Mouse (Mus musculus): ENCODE measurements around the gene Wdr75.

The Wdr75 gene

DNA sequence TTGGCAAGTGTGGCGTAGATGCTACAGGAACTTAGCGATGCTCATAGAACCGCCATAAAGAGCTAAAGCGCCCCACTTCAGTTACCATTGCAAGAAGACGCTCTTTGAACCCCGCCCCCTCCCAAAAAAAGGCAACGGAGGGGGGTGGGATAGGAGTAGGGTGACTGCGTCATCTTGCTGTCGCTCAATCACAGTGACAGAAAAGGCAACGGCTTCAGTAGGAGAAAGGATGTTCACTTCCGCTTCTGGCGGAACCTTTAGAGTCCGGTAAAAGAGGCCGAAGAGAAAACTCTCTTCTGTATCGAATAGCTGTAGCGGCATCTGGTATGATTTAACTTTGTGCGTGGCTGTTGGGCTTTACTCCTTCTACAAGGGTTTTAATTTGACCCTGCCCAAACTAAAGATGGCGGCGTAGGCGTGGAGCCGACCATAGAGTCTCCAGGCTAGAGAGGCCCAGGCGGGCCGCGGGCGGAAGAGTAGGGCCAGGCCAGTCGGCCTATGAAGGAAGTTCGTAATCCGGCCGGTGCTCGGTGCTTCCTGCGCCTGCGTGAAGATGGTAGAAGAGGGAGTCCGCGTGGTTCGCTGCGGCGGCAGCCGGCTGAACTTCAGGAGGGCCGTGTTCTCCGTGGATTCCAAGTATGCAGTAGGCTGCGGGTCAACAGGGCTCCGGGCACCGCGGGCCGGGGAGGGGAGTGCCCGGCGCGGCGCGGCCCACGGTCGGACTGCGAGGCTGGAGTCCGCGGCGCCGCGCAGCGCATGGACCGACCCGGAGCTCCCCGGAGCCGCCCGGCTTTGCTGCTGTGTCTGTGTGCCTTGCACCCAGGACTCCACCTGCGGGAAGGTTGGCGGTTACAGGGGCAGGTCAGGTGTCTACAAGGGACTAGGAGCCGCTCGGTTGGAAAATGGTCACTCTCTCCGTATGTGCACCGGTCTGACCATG, at the start of gene Wdr75:
Gene Wdr75, plus strand, starts transcription at position 198 of the 940 bp plus-strand sequence.
- DNase-seq: peak; percentile 96

DNA sequence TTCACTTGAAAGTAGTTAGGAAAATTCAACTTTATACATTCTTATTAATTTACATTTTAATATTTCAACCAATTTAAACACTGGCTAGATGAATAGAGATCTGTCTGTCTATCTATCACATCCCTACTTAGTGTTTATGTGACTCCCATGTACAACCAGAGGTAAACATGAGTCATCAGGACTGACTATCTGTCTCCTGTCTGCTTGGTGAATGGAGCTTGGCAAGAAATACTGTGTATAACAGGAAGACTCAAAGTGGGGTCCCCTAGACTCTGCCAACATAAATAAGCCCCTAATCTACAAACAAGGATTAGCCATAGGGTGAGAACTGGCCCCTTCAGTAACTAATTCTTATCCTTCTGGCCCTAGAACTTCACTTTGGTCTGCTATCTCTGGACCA, 39.1 kb upstream of the Wdr75 start:
- DNase-seq: no peak

DNA sequence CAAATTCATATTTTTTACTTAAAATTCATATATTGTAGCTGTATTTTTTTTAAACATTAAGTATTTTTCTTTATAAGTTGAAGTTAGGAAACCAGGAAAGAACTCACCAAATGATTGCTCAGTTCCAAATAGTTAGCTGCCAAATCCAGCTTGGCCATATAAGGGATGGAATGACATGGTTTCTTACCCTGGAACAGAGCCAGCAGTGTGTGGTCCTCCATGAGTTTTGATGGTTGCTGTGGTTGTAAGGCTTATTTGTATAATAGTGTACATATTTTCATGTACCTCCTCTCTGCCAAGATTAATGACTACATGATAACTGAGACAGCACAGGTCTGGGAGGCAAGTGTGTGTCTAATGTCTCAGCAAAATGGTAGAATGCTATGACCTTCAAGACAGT, 38.3 kb upstream of the Wdr75 start:
- peak; percentile 9 for DNase-seq

DNA sequence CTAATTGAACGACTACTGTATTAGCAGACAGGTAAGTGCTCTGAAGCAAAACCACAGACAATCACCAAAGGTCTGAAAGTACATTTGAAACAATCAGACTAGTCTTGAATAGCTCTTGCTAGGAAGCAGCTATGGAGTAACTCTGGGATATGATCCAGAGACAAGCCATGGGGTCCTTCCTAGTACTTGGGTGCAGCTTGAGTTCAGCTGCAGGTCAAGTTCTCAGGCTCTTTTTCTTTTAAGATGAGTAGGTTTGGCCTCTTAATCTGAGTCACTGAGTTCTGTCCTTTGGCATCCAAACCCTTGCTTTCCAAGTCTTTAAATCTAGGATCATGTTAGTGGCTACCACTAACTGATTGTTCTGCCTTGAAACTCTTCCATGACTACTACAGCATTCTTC, 37.0 kb upstream of the Wdr75 start:
- no peak for DNase-seq

DNA sequence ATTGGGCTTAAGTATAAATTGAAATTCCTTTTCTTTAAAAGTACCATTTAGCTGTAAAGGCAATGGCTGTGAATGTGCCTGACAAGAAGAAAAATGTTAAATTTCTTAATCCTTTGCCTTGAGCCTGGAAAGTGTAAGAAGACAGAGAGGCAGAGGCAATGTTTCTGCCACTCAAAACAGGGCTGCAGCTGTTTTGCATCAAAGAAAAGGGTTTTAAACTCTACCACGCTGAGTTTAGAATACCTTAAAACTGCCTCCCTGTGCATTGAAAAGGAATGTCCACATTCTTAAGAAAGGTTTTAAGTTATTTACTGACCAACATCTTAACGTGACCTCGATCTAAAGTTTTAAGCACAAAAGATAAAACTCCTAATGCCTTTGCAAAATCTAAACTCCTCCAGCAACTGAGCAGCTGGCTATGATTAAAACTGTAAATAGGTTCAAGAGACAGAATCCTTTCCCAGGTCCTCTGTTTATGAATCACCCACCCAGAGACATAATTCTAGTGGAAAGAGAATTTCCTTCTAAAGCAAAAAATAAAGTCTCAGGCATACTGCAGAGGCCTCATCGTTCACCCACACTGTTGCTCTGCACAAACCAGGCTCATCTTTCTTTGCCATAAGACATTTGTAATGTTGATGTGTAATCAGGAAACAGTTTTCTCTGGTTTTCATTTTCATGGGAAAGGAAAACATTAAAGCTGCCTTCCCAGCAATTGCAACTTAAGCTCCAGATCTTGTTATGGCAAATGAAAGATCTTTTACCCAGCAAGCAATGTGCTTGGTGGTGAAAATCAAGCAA, 34.1 kb upstream of the Wdr75 start:
- no peak for DNase-seq

DNA sequence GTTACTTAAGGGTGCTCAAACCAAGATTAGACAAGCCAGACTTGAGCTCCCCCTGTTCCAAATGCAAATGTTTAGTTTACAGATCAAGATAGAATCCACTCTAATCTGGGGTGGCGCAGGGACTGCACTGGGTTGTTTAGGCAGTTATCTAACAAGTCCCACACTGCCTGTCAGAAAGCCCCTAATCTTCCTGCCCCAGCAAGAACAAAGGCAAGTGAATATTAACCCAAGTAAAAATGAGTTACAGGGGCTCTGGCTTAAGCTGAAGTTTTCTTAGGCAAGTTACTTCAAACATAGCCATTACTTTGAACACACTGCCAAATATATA, 33.5 kb upstream of the Wdr75 start:
- DNase-seq: no peak

DNA sequence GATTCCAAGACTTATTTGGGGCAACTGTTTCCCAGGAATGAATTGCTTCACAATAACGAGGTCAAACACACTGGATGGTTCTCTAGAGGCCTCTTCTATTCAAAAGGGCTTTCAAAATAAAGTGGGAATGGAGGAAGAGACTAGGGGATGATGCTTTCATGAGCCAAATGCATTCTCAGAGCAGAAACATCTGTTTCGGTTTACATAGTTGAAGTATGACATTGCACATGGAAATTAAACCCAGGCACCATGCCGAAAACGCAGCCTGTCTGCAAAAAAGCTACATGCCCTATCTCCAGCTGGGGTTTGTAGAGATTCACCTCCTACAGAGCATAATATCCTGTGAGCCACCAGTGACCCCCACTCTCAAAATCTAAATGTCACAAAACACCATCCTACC, 29.3 kb upstream of the Wdr75 start:
- peak; percentile 71 for DNase-seq

DNA sequence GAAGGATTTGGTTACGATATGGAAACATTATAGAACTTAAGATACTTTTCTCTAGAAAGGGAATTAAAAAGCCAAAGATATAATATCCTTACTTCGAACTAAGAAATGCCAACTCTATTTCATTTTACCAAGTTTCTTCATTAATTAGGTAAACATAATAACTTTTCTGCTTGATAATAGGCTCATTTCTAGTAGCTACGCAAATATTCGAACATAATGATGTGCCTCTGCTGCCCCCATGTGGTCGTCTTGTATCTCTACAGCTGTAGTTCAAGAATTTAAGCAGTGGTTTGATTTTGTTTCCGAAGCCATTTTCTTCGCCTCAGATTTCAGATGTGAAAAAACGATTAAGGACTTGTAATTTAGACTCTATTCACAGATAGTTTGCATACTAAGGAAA, 28.8 kb upstream of the Wdr75 start:
- DNase-seq: peak; percentile 87

DNA sequence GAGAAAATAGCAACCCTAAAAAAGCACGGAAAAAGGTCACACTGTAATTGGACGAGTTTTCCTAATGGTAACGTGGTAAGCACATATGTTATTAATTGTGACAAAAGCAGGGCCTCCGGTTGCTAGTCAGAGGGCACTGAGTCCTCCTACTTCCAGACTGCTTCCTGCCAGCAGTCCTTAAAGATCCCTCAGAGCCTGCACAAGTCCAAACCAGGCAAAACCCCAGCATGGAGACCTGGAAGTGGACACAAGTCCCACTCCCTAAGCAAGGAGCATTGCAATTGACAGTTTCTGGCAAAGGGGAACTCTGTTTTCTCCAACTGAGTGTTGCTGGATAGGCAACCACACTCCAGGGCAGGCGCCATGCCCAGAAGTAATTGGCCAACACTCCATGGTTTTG, 27.4 kb upstream of the Wdr75 start:
- DNase-seq: peak; percentile 49

DNA sequence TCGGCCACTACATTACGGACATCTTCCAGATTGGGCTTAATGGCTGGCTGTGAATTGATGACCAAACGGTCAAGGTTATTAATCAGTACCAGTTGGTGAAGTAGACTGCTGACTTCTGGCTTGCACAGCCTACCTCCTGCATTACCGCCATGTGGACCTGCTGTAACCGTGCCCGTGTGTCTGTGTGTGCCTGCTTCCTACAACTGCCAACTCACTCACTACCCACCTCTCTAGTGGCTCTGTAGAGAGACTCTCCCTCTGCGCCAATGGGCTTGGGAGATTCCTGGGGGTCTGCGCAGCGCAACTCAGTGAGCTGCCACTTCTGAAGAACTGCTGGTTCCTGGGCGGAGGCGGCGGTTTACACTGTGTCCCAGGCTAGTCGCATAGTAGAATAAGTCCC, 25.6 kb upstream of the Wdr75 start:
- no peak for DNase-seq

DNA sequence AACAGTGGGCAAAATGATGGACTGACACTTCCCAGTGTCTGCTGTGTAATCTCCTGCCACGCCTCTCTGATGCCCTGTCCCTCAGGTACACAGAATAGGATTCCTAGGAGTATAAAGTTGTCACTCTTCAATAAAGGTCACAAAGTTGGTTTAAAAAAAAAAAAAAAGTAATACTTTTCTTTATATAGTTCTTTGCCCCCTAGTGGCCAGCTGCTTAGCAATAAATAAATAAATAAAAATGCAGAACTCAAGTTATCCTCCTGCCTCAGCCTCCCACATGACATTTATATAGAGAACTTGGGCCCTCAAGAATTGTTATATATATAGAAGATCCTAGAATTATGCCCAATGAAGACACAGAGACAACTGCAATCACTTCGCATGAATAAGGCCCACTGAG, 24.9 kb upstream of the Wdr75 start:
- no peak for DNase-seq

DNA sequence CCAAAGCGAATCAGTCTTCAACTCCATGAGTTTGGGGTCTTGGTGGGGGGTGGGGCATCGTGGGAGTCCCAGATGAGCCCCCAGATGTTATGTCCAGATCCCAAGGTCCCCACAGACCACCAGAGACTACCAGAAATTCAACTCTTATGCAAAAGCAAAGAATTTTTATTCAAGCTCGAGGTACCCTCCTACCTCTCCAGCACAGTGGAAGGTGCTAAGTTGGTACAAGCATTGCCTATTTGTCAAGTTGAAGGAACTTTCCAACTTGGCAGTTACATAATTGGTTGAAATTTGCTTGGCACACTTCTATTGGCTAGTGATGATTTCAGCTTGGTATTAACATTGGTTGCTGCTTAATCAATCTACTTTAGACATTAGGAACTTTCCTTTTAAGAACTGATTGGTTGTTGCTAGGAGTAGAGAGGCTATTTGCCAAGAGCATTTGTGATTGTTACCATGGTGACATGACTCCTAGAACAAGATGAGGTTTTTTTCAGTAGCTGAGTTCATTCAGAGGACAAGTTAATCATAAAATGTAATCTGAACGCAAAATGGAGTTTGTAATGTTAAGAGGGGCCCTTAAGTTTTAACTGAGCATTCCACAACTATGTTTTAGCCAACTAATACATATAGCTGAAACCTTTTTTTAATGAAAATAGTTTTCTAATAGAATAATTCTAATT, 14.2 kb upstream of the Wdr75 start:
- no peak for DNase-seq

DNA sequence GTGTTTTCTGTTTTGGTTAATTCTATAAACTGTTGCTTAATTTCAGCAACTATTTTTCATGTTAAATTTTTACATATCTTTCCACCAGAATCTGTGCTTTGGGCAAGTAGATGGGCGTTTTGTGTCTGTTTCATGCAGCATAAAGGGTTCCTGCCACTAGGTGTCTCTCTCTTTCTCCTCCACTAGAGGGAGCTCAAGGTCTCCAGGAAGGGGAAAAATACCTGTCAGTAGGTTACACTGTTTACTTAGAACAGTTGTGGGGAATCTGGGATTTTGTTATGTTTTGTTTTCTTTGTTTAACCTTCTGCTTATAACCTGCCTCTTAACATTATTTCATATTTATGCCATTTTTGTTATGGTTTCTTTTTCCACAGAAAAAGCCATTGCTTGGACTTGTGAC, 21.9 kb downstream of the Wdr75 start:
- peak; percentile 22 for DNase-seq

DNA sequence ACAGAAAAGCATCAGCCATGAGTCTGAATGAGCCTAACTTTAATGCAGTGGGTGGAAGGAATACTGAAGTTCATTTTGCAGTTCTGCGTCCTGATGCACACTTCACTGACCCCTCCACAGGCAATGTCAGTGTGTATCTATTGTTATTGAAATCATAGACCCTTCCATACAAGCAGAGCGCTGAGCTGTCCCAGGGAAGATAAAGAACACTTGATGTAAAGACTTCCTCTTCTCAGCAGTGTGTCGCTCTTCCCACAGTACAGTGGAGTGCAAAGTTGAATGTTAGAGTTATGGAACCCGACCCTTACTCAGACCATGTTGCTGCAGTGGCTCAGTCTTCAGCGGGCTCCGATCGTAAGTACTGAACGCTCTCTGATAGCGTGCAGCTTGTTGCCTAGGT, 23.6 kb downstream of the Wdr75 start:
- DNase-seq: no peak

DNA sequence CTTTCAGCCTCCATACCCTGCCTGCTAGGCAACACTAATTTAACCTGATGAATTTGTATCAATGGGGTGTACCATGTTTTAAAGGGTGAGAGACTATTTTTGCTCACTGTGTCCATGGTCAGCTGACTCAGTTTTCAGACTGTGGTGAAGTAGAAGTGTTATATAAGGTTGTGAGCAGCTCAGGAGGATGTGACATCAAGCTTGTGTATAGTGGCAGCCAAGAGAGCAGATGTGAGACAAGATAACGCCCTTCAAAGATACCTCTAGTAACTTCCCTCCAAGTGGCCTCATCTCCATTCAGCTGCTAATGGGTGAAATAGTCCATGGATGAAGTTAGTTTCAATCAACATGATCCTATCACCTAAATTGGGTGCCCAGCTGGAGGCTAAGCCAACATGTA, 29.5 kb downstream of the Wdr75 start:
- no peak for DNase-seq

DNA sequence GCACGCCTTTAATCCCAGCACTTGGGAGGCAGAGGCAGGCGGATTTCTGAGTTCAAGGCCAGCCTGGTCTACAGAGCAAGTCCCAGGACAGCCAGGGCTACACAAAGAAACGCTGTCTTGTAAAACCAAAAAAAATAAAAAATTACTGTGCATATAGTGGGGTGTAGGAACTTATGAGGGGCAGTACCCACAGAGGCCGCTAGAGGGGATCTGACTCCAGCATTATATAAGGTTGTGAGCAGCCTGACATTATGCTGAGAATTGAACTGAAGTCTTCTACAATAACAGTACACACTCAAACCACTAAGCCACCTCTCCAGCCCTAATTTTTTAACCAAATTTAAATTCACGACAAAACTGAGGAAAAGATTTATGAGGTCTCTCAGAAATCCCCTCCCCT, 30.2 kb downstream of the Wdr75 start:
- peak; percentile 80 for DNase-seq

DNA sequence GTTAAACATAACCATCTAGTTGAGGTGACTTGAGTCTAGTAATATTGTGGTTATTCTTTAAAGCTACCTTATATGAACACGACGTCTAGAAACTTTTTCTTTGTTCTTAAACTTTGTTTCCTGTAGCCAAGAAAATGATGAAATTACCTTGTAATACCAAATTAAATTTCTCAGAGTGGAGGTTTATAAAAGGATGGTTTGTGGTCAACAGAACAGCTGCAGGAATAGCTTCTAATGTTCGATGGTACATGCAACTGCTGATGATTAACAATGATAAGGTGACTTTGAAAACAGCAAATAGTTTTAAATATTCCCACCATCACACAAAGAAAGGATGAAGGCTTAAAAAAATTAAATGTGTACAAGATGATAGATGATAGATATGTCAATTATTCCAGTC, 30.7 kb downstream of the Wdr75 start:
- DNase-seq: no peak

DNA sequence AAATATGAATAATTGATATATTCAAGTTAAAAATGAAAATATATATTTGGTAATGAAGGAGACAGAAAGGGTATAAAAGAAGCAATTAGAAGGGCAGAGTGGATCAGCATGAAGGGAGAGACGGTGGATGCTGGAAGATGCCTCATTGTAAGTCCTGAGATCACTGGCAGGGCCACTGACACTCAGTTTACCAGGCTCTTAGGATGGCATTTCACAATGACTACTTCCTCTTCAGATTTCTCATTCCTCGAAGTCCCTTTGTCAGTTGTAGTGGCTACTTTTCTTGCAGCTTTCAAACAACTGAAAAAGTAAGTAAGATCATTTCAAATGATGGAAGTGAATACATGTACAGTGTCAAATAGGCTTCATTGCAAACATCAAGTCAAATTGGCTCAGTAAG, 31.2 kb downstream of the Wdr75 start:
- DNase-seq: no peak

DNA sequence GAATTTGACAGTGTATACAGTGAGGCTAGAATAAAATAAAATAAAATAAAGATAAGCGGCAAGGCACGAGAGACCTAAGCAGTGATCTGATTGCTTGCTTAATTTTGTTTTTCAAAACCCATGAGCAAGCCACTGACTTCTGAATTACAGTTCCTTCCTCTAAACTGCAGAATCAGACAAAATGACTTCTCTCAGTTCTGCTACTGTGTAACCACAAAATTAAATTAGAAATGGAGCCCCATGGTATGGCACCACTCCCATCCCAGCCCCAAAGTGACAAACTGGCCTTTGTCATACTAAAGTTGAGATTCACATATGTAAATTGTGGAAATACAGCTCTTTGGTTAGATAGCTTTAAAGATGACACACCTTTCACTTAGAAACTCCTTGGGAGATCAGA, 31.8 kb downstream of the Wdr75 start:
- DNase-seq: no peak

DNA sequence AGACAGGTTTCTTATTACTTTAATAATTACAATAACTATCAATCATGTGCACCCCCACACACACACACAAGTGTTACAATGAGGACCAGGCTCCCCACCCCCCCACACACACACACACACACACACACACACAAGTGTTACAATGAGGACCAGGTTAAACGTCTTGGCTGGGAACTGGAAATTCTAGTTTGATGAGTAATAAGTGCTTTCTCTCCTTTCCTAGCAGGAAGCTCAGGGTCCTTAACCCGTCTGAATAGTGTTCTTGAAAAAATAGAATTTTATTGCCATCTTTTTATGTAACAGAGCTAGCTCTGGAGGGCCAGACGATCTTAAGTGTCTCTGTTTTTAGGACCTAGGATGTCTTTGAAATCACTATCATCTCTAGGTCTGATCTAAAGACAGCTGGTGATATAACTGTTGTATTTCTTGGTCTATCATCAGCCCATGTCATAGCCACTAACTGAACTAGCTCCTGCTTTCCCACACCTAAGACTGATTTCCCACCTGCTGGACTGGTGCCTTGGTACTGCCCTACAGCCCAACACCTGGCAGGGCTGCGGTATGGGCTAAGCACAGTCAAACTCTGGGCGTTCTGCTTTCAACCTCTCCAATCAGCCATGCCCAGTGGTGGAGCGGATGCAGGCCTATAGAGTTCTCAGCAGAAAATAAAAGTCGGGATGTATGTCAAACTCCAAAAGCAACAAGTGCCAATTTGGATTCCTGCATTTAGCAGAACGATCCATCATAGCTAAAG, 35.7 kb downstream of the Wdr75 start:
- no peak for DNase-seq

DNA sequence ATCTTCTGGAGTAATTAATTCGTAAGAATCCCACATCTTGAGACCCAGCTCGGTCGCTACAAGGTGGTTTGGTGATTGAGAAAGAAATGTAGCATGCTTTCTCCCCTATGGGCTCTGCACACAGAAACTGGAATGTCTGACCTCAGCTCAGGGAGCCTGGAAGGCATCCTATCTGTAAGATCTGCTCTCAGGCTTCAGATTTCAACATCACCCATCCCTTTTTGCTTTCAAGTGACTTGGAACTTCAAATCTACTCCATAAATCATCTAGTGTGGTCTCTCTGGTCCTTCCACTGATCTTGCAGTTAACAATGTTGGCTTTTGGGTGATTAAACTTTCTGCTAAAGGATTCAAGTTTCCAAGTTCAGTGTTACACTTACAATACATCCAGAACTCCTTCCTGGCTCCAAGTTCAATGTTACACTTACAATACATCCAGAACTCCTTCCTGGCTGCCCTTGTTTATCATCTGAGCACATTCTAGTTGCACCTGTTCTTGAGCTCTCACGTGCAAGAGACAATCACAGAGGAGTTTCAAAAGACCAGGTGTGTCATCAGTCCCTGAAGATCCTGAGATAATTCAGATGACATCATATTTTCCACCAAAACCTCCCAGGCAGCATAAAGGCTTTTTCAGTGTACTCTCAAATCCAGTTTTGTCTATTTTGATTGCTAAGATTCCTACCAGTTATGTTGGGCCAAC, 40.5 kb downstream of the Wdr75 start:
- no peak for DNase-seq

DNA sequence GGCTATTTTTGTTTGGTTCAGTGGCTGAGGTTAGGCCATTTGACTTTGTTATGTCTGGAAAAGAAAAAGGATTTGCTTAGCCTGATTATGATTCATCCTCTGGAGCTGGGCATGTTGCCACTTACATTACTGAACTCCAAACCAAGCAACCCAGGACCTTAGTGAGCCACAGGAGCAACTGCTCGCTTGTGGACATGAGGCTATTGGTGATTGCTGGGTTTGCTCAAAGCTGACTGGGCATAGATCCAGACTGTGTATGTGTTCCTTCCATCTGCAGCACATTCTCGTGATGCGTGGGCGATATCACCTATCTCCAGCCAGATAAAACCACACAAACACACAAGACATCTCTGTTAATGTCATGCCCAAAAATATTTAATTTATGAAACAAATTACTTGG, 42.8 kb downstream of the Wdr75 start:
- DNase-seq: peak; percentile 62

All from lung, postnatal 14 days (tissue).